Mouse (Mus musculus): ENCODE results near the gene Wdr61.

The Wdr61 gene

GRCm38 (mm10) chr9:54733921-54734638 is at the start of gene Wdr61:
Wdr61 (minus strand) TSS chr9:54734519.
- peak; percentile 96 for ATAC-seq (ENCODE audit: low TSS enrichment)

GRCm38 (mm10) chr9:54784003-54784402 is 49.7 kb upstream of the Wdr61 start:
- ATAC-seq (ENCODE audit: low TSS enrichment), result no peak

GRCm38 (mm10) chr9:54782504-54782903 is 48.2 kb upstream of the Wdr61 start:
- no peak for ATAC-seq (ENCODE audit: low TSS enrichment)

GRCm38 (mm10) chr9:54779280-54779679 is 45.0 kb upstream of the Wdr61 start:
- no peak for ATAC-seq (ENCODE audit: low TSS enrichment)

GRCm38 (mm10) chr9:54776451-54776982 is 42.2 kb upstream of the Wdr61 start:
- ATAC-seq (ENCODE audit: low TSS enrichment), result no peak

GRCm38 (mm10) chr9:54770140-54770780 is 35.9 kb upstream of the Wdr61 start:
- no peak for ATAC-seq (ENCODE audit: low TSS enrichment)

GRCm38 (mm10) chr9:54765336-54766085 is 31.2 kb upstream of the Wdr61 start:
- no peak for ATAC-seq (ENCODE audit: low TSS enrichment)

GRCm38 (mm10) chr9:54764561-54765217 is 30.4 kb upstream of the Wdr61 start, which contains the start of gene Crabp1:
Crabp1 (plus strand) TSS chr9:54764748.
- ATAC-seq (ENCODE audit: low TSS enrichment), result peak; percentile 34; the same call in 1 of the 2 replicates

GRCm38 (mm10) chr9:54764091-54764490 is 29.8 kb upstream of the Wdr61 start:
- ATAC-seq (ENCODE audit: low TSS enrichment), result no peak

GRCm38 (mm10) chr9:54759592-54759991 is 25.3 kb upstream of the Wdr61 start:
- ATAC-seq (ENCODE audit: low TSS enrichment), result no peak

GRCm38 (mm10) chr9:54752944-54753295 is 18.6 kb upstream of the Wdr61 start:
- no peak for ATAC-seq (ENCODE audit: low TSS enrichment)

- no peak for ATAC-seq (ENCODE audit: low TSS enrichment)
These were observed 18.1 kb upstream of the Wdr61 start for GRCm38 (mm10) chr9:54752201-54752943.

- ATAC-seq (ENCODE audit: low TSS enrichment), result no peak
These were observed 17.4 kb upstream of the Wdr61 start for GRCm38 (mm10) chr9:54751684-54752083.

- no peak for ATAC-seq (ENCODE audit: low TSS enrichment)
These were observed 16.1 kb upstream of the Wdr61 start for GRCm38 (mm10) chr9:54750215-54750981.

- no peak for ATAC-seq (ENCODE audit: low TSS enrichment)
These were observed 11.5 kb upstream of the Wdr61 start for GRCm38 (mm10) chr9:54745740-54746370.

- ATAC-seq (ENCODE audit: low TSS enrichment), result no peak
These were observed 9.6 kb upstream of the Wdr61 start for GRCm38 (mm10) chr9:54743891-54744290.

- peak; percentile 69; the same call in 1 of the 2 replicates for ATAC-seq (ENCODE audit: low TSS enrichment)
These were observed 4.1 kb upstream of the Wdr61 start for GRCm38 (mm10) chr9:54738376-54738775.

GRCm38 (mm10) chr9:54736284-54736701 is 2.0 kb upstream of the Wdr61 start:
- ATAC-seq (ENCODE audit: low TSS enrichment), result no peak

- no peak for ATAC-seq (ENCODE audit: low TSS enrichment)
These were observed 427 bp upstream of the Wdr61 start for GRCm38 (mm10) chr9:54734639-54735252.

Data from frontal cortex, adult (tissue).